Mouse (Mus musculus): Measurements from ENCODE around the gene Prr23a3. TPM values are rescaled to one million over a fixed set of nuclear protein-coding genes. Genes with fewer than 3 reads are reported as not detected.

Prr23a3 gene
- polyA plus RNA-seq (2016; fragmentation: Nextera tagmentation; extraction: Ambion mirVana) = not detected in 2 replicates

DNA sequence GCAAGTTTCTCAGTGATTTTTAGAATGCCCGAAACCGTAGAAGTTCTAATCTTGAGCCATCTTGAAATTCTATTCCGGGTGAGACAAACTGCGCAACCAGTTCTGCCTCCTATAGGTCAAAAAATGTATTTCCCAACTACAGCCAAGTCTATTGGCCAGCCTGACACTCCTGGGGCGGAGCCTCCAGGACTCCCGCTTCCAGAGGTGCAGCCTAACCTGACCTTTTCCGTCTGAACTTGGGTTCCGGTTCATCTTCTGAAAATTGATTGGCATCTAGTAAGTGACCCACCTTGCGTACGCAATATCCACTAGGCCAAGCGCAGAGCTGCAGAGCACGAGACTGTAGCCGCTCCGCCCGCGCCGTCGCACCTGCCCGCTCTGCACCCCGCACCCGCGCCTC lies at the start of gene Prr23a3:
Gene Prr23a3, plus strand, starts transcription at position 197 of the 400 bp plus-strand sequence.
- no peak for ATAC-seq (ENCODE audit: insufficient number of reproducible peaks, insufficient read depth, low FRiP score, low TSS enrichment, low read depth)
- Histone ChIP-seq H3K9ac (replicated peaks) (no peak within 1 kb of the TSS), H3K9me3 (no peaks in the 10 kb centered on the region; the same call in 1 of the 2 replicates), H3K4me2 (peak within 1 kb of the TSS; percentile 26; the same call in 1 of the 2 replicates), H3K4me1 (replicated peaks) (no peaks in the 10 kb centered on the region), H3K27me3 (peaks cover 16% of the 10 kb centered on the region), H3K36me3 (no peaks in the 10 kb centered on the region), H3K27ac (no peak within 1 kb of the TSS), H3K4me3 (replicated peaks) (no peak within 1 kb of the TSS)
- 55% methylated on average over 22 of the region's 22 CpGs for WGBS

- WGBS = 61% methylated on average over 3 of the region's 3 CpGs
- Histone ChIP-seq H3K36me3 (no peaks in the 10 kb centered on the region), H3K4me1 (replicated peaks) (peaks cover 7% of the 10 kb centered on the region; the same call in 1 of the 2 replicates), H3K9ac (replicated peaks) (no peak overlapping the region), H3K9me3 (no peaks in the 10 kb centered on the region), H3K27me3 (no peaks in the 10 kb centered on the region; the same call in 1 of the 2 replicates), H3K27ac (no peak overlapping the region), H3K4me2 (no peak overlapping the region), H3K4me3 (replicated peaks) (no peak overlapping the region)
- ATAC-seq (ENCODE audit: insufficient number of reproducible peaks, insufficient read depth, low FRiP score, low TSS enrichment, low read depth) = no peak
These were observed 48.5 kb upstream of the Prr23a3 start for GRCm38 (mm10) chr9:98816066-98816465.

DNA sequence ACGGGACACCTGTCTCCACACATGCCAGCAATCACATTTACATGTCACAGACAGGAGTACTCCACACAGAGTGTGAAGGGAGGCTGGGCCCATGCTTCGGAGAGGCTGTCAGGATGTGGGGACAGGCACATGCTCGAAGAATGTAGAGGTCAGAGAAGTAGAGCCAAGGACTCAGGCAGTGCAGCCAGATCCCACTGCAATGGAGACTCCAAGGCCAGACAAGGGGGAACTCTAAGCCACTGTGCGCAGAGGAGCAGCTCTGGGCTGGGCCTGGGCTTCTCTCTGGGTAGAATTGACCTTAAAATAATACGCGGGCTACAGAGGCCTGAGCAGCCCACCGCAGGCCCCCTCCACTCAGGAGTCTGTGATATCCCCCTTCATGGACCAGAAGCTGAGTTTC lies 47.0 kb upstream of the Prr23a3 start:
- ATAC-seq (ENCODE audit: insufficient number of reproducible peaks, insufficient read depth, low FRiP score, low TSS enrichment, low read depth) = no peak
- no peak overlapping the region for H3K4me3 ChIP-seq (replicated peaks)
- 84% methylated on average over 7 of the region's 7 CpGs for WGBS

DNA sequence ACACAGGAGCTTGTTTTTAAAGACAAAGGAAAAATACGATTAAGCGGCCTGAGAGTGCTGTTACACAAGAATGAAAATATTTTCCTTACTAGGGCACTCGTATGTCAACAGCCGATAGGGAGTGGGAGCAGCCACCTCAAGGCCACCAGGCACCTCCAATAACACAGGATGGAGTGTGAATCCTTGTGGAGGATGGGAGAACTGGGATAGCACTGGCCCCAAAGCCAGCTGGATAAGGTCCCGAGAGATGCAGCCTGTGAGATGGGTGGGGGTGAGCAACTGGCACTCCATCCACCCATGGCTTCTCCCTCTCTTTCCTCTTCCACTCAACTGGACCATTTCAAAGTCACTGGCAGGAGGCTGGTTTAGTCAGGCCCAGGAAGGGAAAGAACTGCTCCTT lies 45.6 kb upstream of the Prr23a3 start:
- WGBS = 88% methylated on average over 5 of the region's 5 CpGs

More for the DNA sequence above, 47.0 kb upstream of the Prr23a3 start:
- Histone ChIP-seq H3K27me3 (no peaks in the 10 kb centered on the region; the same call in 1 of the 2 replicates), H3K36me3 (no peaks in the 10 kb centered on the region), H3K9me3 (no peaks in the 10 kb centered on the region), H3K4me1 (replicated peaks) (no peaks in the 10 kb centered on the region), H3K27ac (no peak overlapping the region), H3K4me2 (no peak overlapping the region), H3K9ac (replicated peaks) (no peak overlapping the region)

GRCm38 (mm10) chr9:98819481-98819880 lies 45.1 kb upstream of the Prr23a3 start:
- Histone ChIP-seq H3K9ac (replicated peaks) (no peak overlapping the region), H3K4me1 (replicated peaks) (no peaks in the 10 kb centered on the region), H3K36me3 (no peaks in the 10 kb centered on the region), H3K4me3 (replicated peaks) (no peak overlapping the region), H3K9me3 (0 out of 2 replicates have a peak, but pooled peaks cover 3% of the 10 kb centered on the region), H3K27me3 (no peaks in the 10 kb centered on the region), H3K27ac (no peak overlapping the region), H3K4me2 (no peak overlapping the region)
- ATAC-seq (ENCODE audit: insufficient number of reproducible peaks, insufficient read depth, low FRiP score, low TSS enrichment, low read depth) = no peak
- 96% methylated on average over 2 of the region's 2 CpGs for WGBS

More for the DNA sequence above, 45.6 kb upstream of the Prr23a3 start:
- no peak overlapping the region for H3K4me3 ChIP-seq (replicated peaks)
- H3K27me3 ChIP-seq = no peaks in the 10 kb centered on the region
- no peak overlapping the region for H3K4me2 ChIP-seq
- H3K9me3 ChIP-seq = 0 out of 2 replicates have a peak, but pooled peaks cover 3% of the 10 kb centered on the region
- H3K36me3 ChIP-seq = no peaks in the 10 kb centered on the region
- H3K4me1 ChIP-seq (replicated peaks) = no peaks in the 10 kb centered on the region
- no peak for ATAC-seq (ENCODE audit: insufficient number of reproducible peaks, insufficient read depth, low FRiP score, low TSS enrichment, low read depth)
- H3K9ac ChIP-seq (replicated peaks) = no peak overlapping the region
- H3K27ac ChIP-seq = no peak overlapping the region

DNA sequence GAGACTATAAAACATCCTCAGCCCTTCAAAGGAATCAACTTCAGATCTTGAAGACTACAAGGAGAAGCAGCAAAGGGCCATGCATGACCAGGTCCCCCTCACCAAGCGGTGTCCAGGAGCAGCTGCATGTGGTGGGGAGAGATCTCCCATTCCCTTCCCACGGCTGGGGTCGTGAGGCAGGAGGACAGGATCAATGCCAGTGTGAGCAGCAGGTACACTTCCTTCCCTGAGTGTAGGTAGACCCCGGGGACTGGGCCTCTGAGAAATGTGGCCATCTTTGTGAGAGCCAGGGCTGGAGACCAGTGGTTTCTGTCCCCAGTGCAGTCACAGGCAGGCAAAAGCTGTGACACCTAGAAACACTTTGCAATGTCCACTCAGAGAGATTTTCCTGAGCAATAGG lies 44.1 kb upstream of the Prr23a3 start:
- Histone ChIP-seq H3K9ac (replicated peaks) (no peak overlapping the region), H3K27me3 (no peaks in the 10 kb centered on the region), H3K4me1 (replicated peaks) (no peaks in the 10 kb centered on the region), H3K9me3 (0 out of 2 replicates have a peak, but pooled peaks cover 3% of the 10 kb centered on the region), H3K4me3 (replicated peaks) (no peak overlapping the region), H3K36me3 (no peaks in the 10 kb centered on the region), H3K4me2 (no peak overlapping the region), H3K27ac (no peak overlapping the region)
- WGBS = 87% methylated on average over 4 of the region's 4 CpGs
- no peak for ATAC-seq (ENCODE audit: insufficient number of reproducible peaks, insufficient read depth, low FRiP score, low TSS enrichment, low read depth)

- ATAC-seq (ENCODE audit: insufficient number of reproducible peaks, insufficient read depth, low FRiP score, low TSS enrichment, low read depth) = no peak
- no peak overlapping the region for H3K4me3 ChIP-seq (replicated peaks)
These were observed 43.5 kb upstream of the Prr23a3 start for GRCm38 (mm10) chr9:98821067-98821466.

DNA sequence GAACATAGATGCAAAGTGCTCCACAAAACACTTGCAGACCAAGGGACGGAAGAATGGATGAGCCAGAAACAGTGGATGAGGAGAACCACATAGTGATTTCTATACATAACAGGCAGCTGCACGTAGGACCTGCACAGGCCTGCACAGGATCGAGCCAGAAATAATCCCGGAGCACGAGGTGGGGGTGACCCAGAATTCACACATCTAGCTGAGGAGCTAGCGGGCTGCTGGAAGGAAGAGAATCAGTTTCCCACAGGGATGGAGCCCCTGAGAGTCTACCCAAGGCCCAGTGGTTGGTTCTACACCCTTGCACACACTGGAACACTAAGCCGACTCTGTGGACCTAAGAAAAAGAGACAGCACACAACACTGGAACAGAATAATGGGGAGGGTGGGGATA lies 40.8 kb upstream of the Prr23a3 start:
- Histone ChIP-seq H3K4me3 (replicated peaks) (no peak overlapping the region), H3K27me3 (no peaks in the 10 kb centered on the region), H3K9me3 (0 out of 2 replicates have a peak, but pooled peaks cover 3% of the 10 kb centered on the region), H3K36me3 (no peaks in the 10 kb centered on the region), H3K9ac (replicated peaks) (no peak overlapping the region), H3K4me1 (replicated peaks) (no peaks in the 10 kb centered on the region), H3K27ac (no peak overlapping the region), H3K4me2 (no peak overlapping the region)
- ATAC-seq (ENCODE audit: insufficient number of reproducible peaks, insufficient read depth, low FRiP score, low TSS enrichment, low read depth) = no peak
- 86% methylated on average over 7 of the region's 7 CpGs for WGBS

More at GRCm38 (mm10) chr9:98821067-98821466, 43.5 kb upstream of the Prr23a3 start:
- no peak overlapping the region for H3K4me2 ChIP-seq
- no peaks in the 10 kb centered on the region for H3K36me3 ChIP-seq
- no peaks in the 10 kb centered on the region for H3K27me3 ChIP-seq
- no peak overlapping the region for H3K27ac ChIP-seq
- 0 out of 2 replicates have a peak, but pooled peaks cover 3% of the 10 kb centered on the region for H3K9me3 ChIP-seq
- H3K9ac ChIP-seq (replicated peaks) = no peak overlapping the region
- no peaks in the 10 kb centered on the region for H3K4me1 ChIP-seq (replicated peaks)

- Histone ChIP-seq H3K27ac (no peak overlapping the region), H3K9ac (replicated peaks) (no peak overlapping the region), H3K36me3 (no peaks in the 10 kb centered on the region), H3K9me3 (no peaks in the 10 kb centered on the region), H3K4me2 (no peak overlapping the region), H3K4me1 (replicated peaks) (no peaks in the 10 kb centered on the region), H3K4me3 (replicated peaks) (no peak overlapping the region), H3K27me3 (no peaks in the 10 kb centered on the region)
- WGBS = 34% methylated on average over 5 of the region's 5 CpGs
- no peak for ATAC-seq (ENCODE audit: insufficient number of reproducible peaks, insufficient read depth, low FRiP score, low TSS enrichment, low read depth)
These were observed 35.1 kb upstream of the Prr23a3 start for GRCm38 (mm10) chr9:98829508-98829907.

DNA sequence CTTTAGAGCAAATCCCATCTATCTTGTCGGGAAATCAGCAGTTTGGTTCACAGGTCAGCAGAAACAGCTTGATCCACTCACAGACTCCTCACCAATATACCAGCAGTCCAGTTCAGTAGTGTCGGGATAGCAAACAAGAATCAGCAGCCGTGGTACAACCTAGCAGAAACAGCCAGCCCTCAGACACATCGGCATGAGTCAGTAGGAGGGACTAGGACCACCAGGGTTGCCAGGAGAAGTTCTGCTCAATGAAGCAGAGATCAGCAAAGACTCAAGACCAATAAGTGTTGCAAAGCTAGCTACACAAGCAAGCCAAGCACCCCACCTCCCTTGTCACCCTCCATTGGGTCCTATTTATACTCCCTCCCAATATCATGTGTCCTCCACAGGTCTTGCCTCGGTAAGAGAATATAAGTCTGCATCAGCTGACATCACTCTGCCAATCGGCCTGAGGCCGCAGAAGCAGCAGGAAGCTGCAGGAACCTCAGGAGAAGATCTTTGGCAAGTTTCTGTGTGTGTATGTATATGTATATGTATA lies 27.0 kb upstream of the Prr23a3 start:
- Histone ChIP-seq H3K27ac (no peak overlapping the region), H3K9ac (replicated peaks) (no peak overlapping the region), H3K9me3 (peaks cover 5% of the 10 kb centered on the region; the same call in 1 of the 2 replicates), H3K36me3 (no peaks in the 10 kb centered on the region), H3K4me2 (no peak overlapping the region), H3K4me3 (replicated peaks) (no peak overlapping the region), H3K27me3 (peaks cover 7% of the 10 kb centered on the region), H3K4me1 (replicated peaks) (no peaks in the 10 kb centered on the region)
- ATAC-seq (ENCODE audit: insufficient number of reproducible peaks, insufficient read depth, low FRiP score, low TSS enrichment, low read depth) = no peak
- 81% methylated on average over 7 of the region's 7 CpGs for WGBS

DNA sequence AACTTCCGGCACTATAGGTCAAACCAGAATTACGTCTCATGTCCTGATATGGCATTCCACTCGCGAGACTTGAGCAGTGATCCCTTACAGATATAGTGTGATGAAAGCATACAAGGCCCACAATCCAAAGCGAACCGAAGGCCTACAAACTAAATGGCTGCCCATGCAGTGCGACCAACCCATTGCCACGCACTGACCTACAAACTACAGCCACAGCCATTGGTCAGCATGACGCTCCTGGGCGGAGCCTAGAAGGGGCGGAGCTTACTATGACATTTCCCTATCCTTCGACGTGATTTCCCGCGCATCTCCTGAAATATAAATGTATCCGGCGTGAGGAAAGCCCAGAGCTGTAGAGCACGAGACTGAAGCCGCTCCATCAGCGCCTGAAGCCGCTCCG lies 22.4 kb upstream of the Prr23a3 start, which contains the start of gene Prr23a1:
Gene Prr23a1, plus strand, starts transcription at position 387 of the 400 bp plus-strand sequence.
- Histone ChIP-seq H3K4me1 (replicated peaks) (no peaks in the 10 kb centered on the region), H3K4me2 (peak within 1 kb of the TSS; percentile 39), H3K9me3 (peaks cover 5% of the 10 kb centered on the region; the same call in 1 of the 2 replicates), H3K36me3 (no peaks in the 10 kb centered on the region), H3K27ac (no peak within 1 kb of the TSS), H3K27me3 (peaks cover 7% of the 10 kb centered on the region), H3K9ac (replicated peaks) (no peak within 1 kb of the TSS), H3K4me3 (replicated peaks) (no peak within 1 kb of the TSS; the same call in 1 of the 2 replicates)
- 58% methylated on average over 22 of the region's 22 CpGs for WGBS
- no peak for ATAC-seq (ENCODE audit: insufficient number of reproducible peaks, insufficient read depth, low FRiP score, low TSS enrichment, low read depth)

DNA sequence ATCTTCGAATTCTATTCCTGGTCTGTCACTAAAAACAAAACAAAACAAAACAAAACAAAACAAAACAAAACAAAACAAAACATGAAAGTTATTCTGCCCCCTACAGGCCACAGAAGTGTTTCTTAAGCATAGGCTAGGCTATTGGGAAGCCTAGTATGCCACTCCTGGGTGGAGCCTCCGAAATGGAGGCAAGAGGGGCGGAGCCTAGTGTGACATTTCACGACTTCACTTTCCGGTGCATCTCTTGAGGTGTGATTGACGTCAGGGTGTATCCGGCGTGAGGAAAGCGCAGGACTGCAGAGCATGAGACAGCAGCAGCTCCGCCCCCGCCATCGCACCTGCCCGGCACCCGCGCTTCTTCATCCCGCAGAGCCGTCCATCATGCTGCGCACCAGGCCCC lies 8.4 kb upstream of the Prr23a3 start, which contains the start of gene Prr23a2:
Gene Prr23a2, plus strand, starts transcription at position 285 of the 400 bp plus-strand sequence.
- Histone ChIP-seq H3K27me3 (no peaks in the 10 kb centered on the region), H3K27ac (no peak within 1 kb of the TSS), H3K4me2 (no peak within 1 kb of the TSS), H3K36me3 (no peaks in the 10 kb centered on the region), H3K4me1 (replicated peaks) (no peaks in the 10 kb centered on the region), H3K9me3 (no peaks in the 10 kb centered on the region), H3K4me3 (replicated peaks) (no peak within 1 kb of the TSS), H3K9ac (replicated peaks) (no peak within 1 kb of the TSS)
- no peak for ATAC-seq (ENCODE audit: insufficient number of reproducible peaks, insufficient read depth, low FRiP score, low TSS enrichment, low read depth)
- WGBS = 70% methylated on average over 18 of the region's 18 CpGs

Data from limb, embryonic 12.5 days (tissue).